Mouse (Mus musculus): ENCODE data around the gene Gm3776. TPM values are rescaled to one million over a fixed set of nuclear protein-coding genes. Genes with fewer than 3 reads are reported as not detected.
"Not testable (repeated sequence)": the region's sequence is repeated elsewhere in the genome, so short reads cannot be mapped to it uniquely, and the experiment has no call there.

Gene Gm3776
- 0.13 TPM in 1 of 2 replicates, not detected in the other for polyA plus RNA-seq (2015; fragmentation: Nextera tagmentation; extraction: Ambion mirVana)

GRCm38 (mm10) chr9:78256914-78257313, at the start of gene Gm3776:
Gene Gm3776, plus strand, starts transcription at chr9:78257129.
- not testable (repeated sequence) for H3K4me1 ChIP-seq (ENCODE audit: insufficient read depth); H3K36me3 ChIP-seq (replicated peaks; ENCODE audit: insufficient read depth, low read length); H3K27ac ChIP-seq (ENCODE audit: low read depth); H3K9me3 ChIP-seq (ENCODE audit: low read length); ATAC-seq; DNase-seq; H3K4me2 ChIP-seq (ENCODE audit: low read depth, low read length); H3K9ac ChIP-seq (replicated peaks); H3K4me3 ChIP-seq (ENCODE audit: low read depth, low read length); H3K27me3 ChIP-seq (ENCODE audit: insufficient read depth, low read length)
- 75% methylated on average over 1 of the region's 3 CpGs for WGBS (ENCODE audit: insufficient replicate concordance)

- Histone ChIP-seq H3K36me3 (replicated peaks; ENCODE audit: insufficient read depth, low read length) (no peaks in the 10 kb centered on the region), H3K4me1 (ENCODE audit: insufficient read depth) (0 out of 2 replicates have a peak, but pooled peaks cover 5% of the 10 kb centered on the region), H3K9me3 (ENCODE audit: low read length) (no peaks in the 10 kb centered on the region), H3K27ac (ENCODE audit: low read depth) (no peak overlapping the region), H3K27me3 (ENCODE audit: insufficient read depth, low read length) (no peaks in the 10 kb centered on the region), H3K4me2 (ENCODE audit: low read depth, low read length) (no peak overlapping the region), H3K4me3 (ENCODE audit: low read depth, low read length) (no peak overlapping the region), H3K9ac (replicated peaks) (no peak overlapping the region)
- DNase-seq (no peak), ATAC-seq (no peak)
- TF ChIP-seq CTCF (IDR thresholded peaks at IDR 0.05; ENCODE audit: low read depth) (no peak), EP300 (IDR thresholded peaks at IDR 0.05; ENCODE audit: low read depth) (no peak)
- 56% methylated on average over 4 of the region's 4 CpGs for WGBS (ENCODE audit: insufficient replicate concordance)
Observed at GRCm38 (mm10) chr9:78208956-78209355, 48.0 kb upstream of the Gm3776 start.

- ATAC-seq = no peak
- Histone ChIP-seq H3K9me3 (ENCODE audit: low read length) (no peaks in the 10 kb centered on the region), H3K4me2 (ENCODE audit: low read depth, low read length) (no peak overlapping the region), H3K4me1 (ENCODE audit: insufficient read depth) (0 out of 2 replicates have a peak, but pooled peaks cover 5% of the 10 kb centered on the region), H3K27ac (ENCODE audit: low read depth) (no peak overlapping the region), H3K27me3 (ENCODE audit: insufficient read depth, low read length) (no peaks in the 10 kb centered on the region), H3K9ac (replicated peaks) (no peak overlapping the region), H3K4me3 (ENCODE audit: low read depth, low read length) (no peak overlapping the region), H3K36me3 (replicated peaks; ENCODE audit: insufficient read depth, low read length) (no peaks in the 10 kb centered on the region)
- no peak for DNase-seq
- 91% methylated on average over 3 of the region's 3 CpGs for WGBS (ENCODE audit: insufficient replicate concordance)
- TF ChIP-seq CTCF (IDR thresholded peaks at IDR 0.05; ENCODE audit: low read depth) (no peak), EP300 (IDR thresholded peaks at IDR 0.05; ENCODE audit: low read depth) (no peak)
Observed at GRCm38 (mm10) chr9:78210079-78210478, 46.9 kb upstream of the Gm3776 start.

- TF ChIP-seq EP300 (IDR thresholded peaks at IDR 0.05; ENCODE audit: low read depth) (no peak), CTCF (IDR thresholded peaks at IDR 0.05; ENCODE audit: low read depth) (no peak)
- ATAC-seq (no peak), DNase-seq (no peak)
- no peaks in the 10 kb centered on the region for H3K9me3 ChIP-seq (ENCODE audit: low read length)
- no peak overlapping the region for H3K9ac ChIP-seq (replicated peaks)
- no peaks in the 10 kb centered on the region for H3K27me3 ChIP-seq (ENCODE audit: insufficient read depth, low read length)
- H3K27ac ChIP-seq (ENCODE audit: low read depth) = no peak overlapping the region
- 0 out of 2 replicates have a peak, but pooled peaks cover 5% of the 10 kb centered on the region for H3K4me1 ChIP-seq (ENCODE audit: insufficient read depth)
- no peak overlapping the region for H3K4me3 ChIP-seq (ENCODE audit: low read depth, low read length)
- no peak overlapping the region for H3K4me2 ChIP-seq (ENCODE audit: low read depth, low read length)
- no peaks in the 10 kb centered on the region for H3K36me3 ChIP-seq (replicated peaks; ENCODE audit: insufficient read depth, low read length)
- 84% methylated on average over 2 of the region's 2 CpGs for WGBS (ENCODE audit: insufficient replicate concordance)
Observed at GRCm38 (mm10) chr9:78210821-78211220, 46.1 kb upstream of the Gm3776 start.

- no peaks in the 10 kb centered on the region for H3K36me3 ChIP-seq (replicated peaks; ENCODE audit: insufficient read depth, low read length)
- no peaks in the 10 kb centered on the region for H3K9me3 ChIP-seq (ENCODE audit: low read length)
- H3K9ac ChIP-seq (replicated peaks) = no peak overlapping the region
- no peak for DNase-seq
- H3K27me3 ChIP-seq (ENCODE audit: insufficient read depth, low read length) = no peaks in the 10 kb centered on the region
- H3K4me1 ChIP-seq (ENCODE audit: insufficient read depth) = 0 out of 2 replicates have a peak, but pooled peaks cover 5% of the 10 kb centered on the region
- 81% methylated on average over 3 of the region's 3 CpGs for WGBS (ENCODE audit: insufficient replicate concordance)
- no peak overlapping the region for H3K27ac ChIP-seq (ENCODE audit: low read depth)
- H3K4me3 ChIP-seq (ENCODE audit: low read depth, low read length) = no peak overlapping the region
- no peak overlapping the region for H3K4me2 ChIP-seq (ENCODE audit: low read depth, low read length)
- ATAC-seq = no peak
- no peak for TF ChIP-seq EP300 (IDR thresholded peaks at IDR 0.05; ENCODE audit: low read depth)
- TF ChIP-seq CTCF (IDR thresholded peaks at IDR 0.05; ENCODE audit: low read depth) = no peak
Observed at GRCm38 (mm10) chr9:78211521-78211920, 45.4 kb upstream of the Gm3776 start.

GRCm38 (mm10) chr9:78212341-78213049, 44.4 kb upstream of the Gm3776 start:
- no peak for ATAC-seq
- 44% methylated on average over 7 of the region's 7 CpGs for WGBS (ENCODE audit: insufficient replicate concordance)
- H3K27ac ChIP-seq (ENCODE audit: low read depth) = no peak overlapping the region
- H3K4me1 ChIP-seq (ENCODE audit: insufficient read depth) = 0 out of 2 replicates have a peak, but pooled peaks cover 5% of the 10 kb centered on the region
- no peak overlapping the region for H3K4me3 ChIP-seq (ENCODE audit: low read depth, low read length)
- DNase-seq = no peak
- no peak overlapping the region for H3K9ac ChIP-seq (replicated peaks)
- H3K4me2 ChIP-seq (ENCODE audit: low read depth, low read length) = no peak overlapping the region
- no peak for TF ChIP-seq EP300 (IDR thresholded peaks at IDR 0.05; ENCODE audit: low read depth)
- no peak for TF ChIP-seq CTCF (IDR thresholded peaks at IDR 0.05; ENCODE audit: low read depth)
- H3K9me3 ChIP-seq (ENCODE audit: low read length) = no peaks in the 10 kb centered on the region
- H3K27me3 ChIP-seq (ENCODE audit: insufficient read depth, low read length) = no peaks in the 10 kb centered on the region
- no peaks in the 10 kb centered on the region for H3K36me3 ChIP-seq (replicated peaks; ENCODE audit: insufficient read depth, low read length)

Measured in liver, postnatal 0 days (tissue).